ENCODE assay signal across 8 mouse cellular contexts in the genomic region with DNA sequence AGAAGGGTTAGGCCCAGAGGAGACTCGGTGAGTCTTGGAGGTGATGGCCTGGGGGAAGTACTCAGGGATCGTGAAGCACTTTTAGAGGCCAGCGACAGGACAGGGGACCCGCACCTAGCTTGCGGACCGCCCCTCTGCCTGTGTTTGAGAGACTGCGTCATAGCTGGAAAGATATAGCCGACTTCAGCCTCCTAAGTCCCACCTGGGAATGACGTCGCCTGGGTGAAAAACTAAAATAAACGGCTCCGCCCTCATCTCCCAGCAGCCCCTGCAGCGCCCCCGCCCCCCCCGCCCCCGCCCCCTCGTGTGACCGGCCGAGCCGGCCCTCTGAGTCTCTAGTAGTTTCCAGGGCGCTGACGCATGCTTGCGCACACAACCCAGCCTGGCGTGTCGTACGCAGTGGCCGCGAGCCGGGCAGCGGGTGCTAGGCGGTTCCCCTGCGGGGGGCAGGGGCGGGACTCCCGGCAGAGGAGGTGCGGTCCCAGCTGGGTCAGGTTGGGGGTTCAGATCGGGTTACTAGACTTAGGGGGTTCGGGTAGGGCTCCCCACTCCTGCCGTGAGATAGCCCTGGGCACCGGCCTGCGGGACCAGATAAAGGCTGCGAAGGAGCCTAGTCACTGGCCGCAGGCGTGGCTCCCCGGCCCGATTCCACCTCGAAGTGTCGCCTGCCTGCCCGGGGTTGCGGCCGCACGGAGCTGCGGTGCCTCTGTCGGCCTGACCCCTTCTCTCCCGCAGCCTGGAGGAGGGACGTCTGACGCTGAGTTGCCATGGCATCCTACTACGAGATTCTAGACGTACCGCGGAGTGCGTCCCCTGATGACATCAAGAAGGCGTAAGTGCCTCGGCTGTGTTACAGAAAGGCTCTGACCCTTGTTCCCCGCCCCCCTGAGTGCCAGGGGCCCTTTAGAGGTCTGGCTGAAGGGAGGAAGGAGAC. TPM values are rescaled to one million over a fixed set of nuclear protein-coding genes. Genes with fewer than 3 reads are reported as not detected.
DNase-seq lines count a peak whose midpoint lies in the region; ATAC-seq and TF ChIP-seq lines count a peak whose summit lies in the region.

A gene (plus strand): TSS at position 290 of the 934 bp plus-strand sequence.

- peak within 1 kb of the TSS; percentile 99 for H3K4me2 ChIP-seq in forebrain, embryonic 11.5 days (ENCODE audit: low read depth, low read length, severe bottlenecking)
- H3K4me2 ChIP-seq in heart, embryonic 15.5 days: peak within 1 kb of the TSS; percentile 98
- peak within 1 kb of the TSS; percentile 83 for H3K4me2 ChIP-seq in liver, embryonic 14.5 days (ENCODE audit: low read depth)
- peak within 1 kb of the TSS; percentile 97 for H3K4me2 ChIP-seq in stomach, embryonic 15.5 days

- peak within 1 kb of the TSS; percentile 82 for H3K9ac ChIP-seq in forebrain, embryonic 11.5 days (ENCODE audit: low read length)
- peak within 1 kb of the TSS; percentile 94 for H3K9ac ChIP-seq in heart, embryonic 15.5 days
- peak within 1 kb of the TSS; percentile 72 for H3K9ac ChIP-seq in liver, embryonic 14.5 days (replicated peaks)
- peak within 1 kb of the TSS; percentile 65 for H3K9ac ChIP-seq in stomach, embryonic 15.5 days

- H3K4me1 ChIP-seq in forebrain, embryonic 11.5 days (replicated peaks; ENCODE audit: control insufficient read depth, insufficient read depth, low read length): peaks cover 6% of the 10 kb centered on the region
- peaks cover 32% of the 10 kb centered on the region for H3K4me1 ChIP-seq in heart, embryonic 15.5 days (replicated peaks)
- H3K4me1 ChIP-seq in liver, embryonic 14.5 days (replicated peaks; ENCODE audit: control insufficient read depth in 2 of 2, insufficient read depth in 2 of 2, low read length in 1 of 2): peaks cover 24 to 41% of the 10 kb centered on the region in 2 experiments
- H3K4me1 ChIP-seq in stomach, embryonic 15.5 days: peaks cover 14% of the 10 kb centered on the region; the same call in 1 of the 2 replicates

- peak; percentile 76 to 77 for DNase-seq in CD8-positive naive resting alpha-beta T cell, adult 2 months (ENCODE audit: low read depth in 2 of 2, low spot score in 2 of 2)
- peak; percentile 88 for DNase-seq in c-Kit-negative CD71-positive TER-119-positive erythroid progenitor cells, embryonic 14.5 days (ENCODE audit: low read depth, low spot score)
- DNase-seq in forebrain, embryonic 11.5 days (ENCODE audit: low spot score): peak; percentile 89
- DNase-seq in kidney, postnatal 14 days: peak; percentile 94
- peak; percentile 89 to 91 (median 91) for DNase-seq in liver, embryonic 14.5 days (ENCODE audit: low read depth in 3 of 3, low spot score in 3 of 3)
- DNase-seq in neural tube, embryonic 10.5 days (ENCODE audit: extremely low spot score, low spot score): peak; percentile 84

- peak within 1 kb of the TSS; percentile 56 for H3K4me3 ChIP-seq in forebrain, embryonic 11.5 days (ENCODE audit: low read depth, low read length)
- H3K4me3 ChIP-seq in heart, embryonic 15.5 days: peak within 1 kb of the TSS; percentile 89
- H3K4me3 ChIP-seq in liver, embryonic 14.5 days (ENCODE audit: insufficient read depth in 1 of 2, low read depth in 2 of 2, low read length in 2 of 2): peak within 1 kb of the TSS; percentile 60 to 72
- peak within 1 kb of the TSS; percentile 72 for H3K4me3 ChIP-seq in stomach, embryonic 15.5 days (replicated peaks)

- H3K36me3 ChIP-seq in forebrain, embryonic 11.5 days (ENCODE audit: control insufficient read depth, insufficient read depth, low read length): no peaks in the 10 kb centered on the region
- H3K36me3 ChIP-seq in heart, embryonic 15.5 days: peaks cover 17% of the 10 kb centered on the region
- no peaks in the 10 kb centered on the region for H3K36me3 ChIP-seq in liver, embryonic 14.5 days (replicated peaks; ENCODE audit: control insufficient read depth, insufficient read depth, low read depth)
- H3K36me3 ChIP-seq in stomach, embryonic 15.5 days: no peaks in the 10 kb centered on the region

- peak; percentile 28; the same call in 1 of the 2 replicates for TF ChIP-seq CTCF in liver, embryonic 14.5 days (IDR thresholded peaks at IDR 0.05; ENCODE audit: low read depth)

- WGBS in forebrain, embryonic 11.5 days: 2% methylated on average over 63 of the region's 64 CpGs
- under 1% methylated on average over 53 of the region's 64 CpGs for WGBS in heart, embryonic 15.5 days
- WGBS in liver, embryonic 14.5 days (ENCODE audit: insufficient replicate concordance): under 1% methylated on average over 64 of the region's 64 CpGs
- under 1% methylated on average over 63 of the region's 64 CpGs for WGBS in stomach, embryonic 15.5 days

- ATAC-seq in forebrain, embryonic 11.5 days (replicated peaks; ENCODE audit: low FRiP score): peak; percentile 87
- peak; percentile 91 for ATAC-seq in heart, embryonic 15.5 days (replicated peaks; ENCODE audit: insufficient number of reproducible peaks, insufficient read depth, low FRiP score, low read depth)
- ATAC-seq in liver, embryonic 14.5 days (ENCODE audit: insufficient read depth): peak; percentile 95
- ATAC-seq in stomach, embryonic 15.5 days (ENCODE audit: insufficient read depth, low FRiP score, low read depth): peak; percentile 94

- H3K27ac ChIP-seq in forebrain, embryonic 11.5 days (ENCODE audit: low read depth, low read length): peak within 1 kb of the TSS; percentile 62
- H3K27ac ChIP-seq in heart, embryonic 15.5 days: peak within 1 kb of the TSS; percentile 95
- H3K27ac ChIP-seq in liver, embryonic 14.5 days: peak within 1 kb of the TSS; percentile 96
- peak within 1 kb of the TSS; percentile 91 for H3K27ac ChIP-seq in stomach, embryonic 15.5 days

- H3K9me3 ChIP-seq in forebrain, embryonic 11.5 days (ENCODE audit: control insufficient read depth, low read length): no peaks in the 10 kb centered on the region
- H3K9me3 ChIP-seq in heart, embryonic 15.5 days (replicated peaks): no peaks in the 10 kb centered on the region
- no peaks in the 10 kb centered on the region for H3K9me3 ChIP-seq in liver, embryonic 14.5 days (ENCODE audit: control insufficient read depth, low read length)
- no peaks in the 10 kb centered on the region for H3K9me3 ChIP-seq in stomach, embryonic 15.5 days

- peak; percentile 89 for TF ChIP-seq EP300 in liver, embryonic 14.5 days (IDR thresholded peaks at IDR 0.05; ENCODE audit: low read depth)

- H3K27me3 ChIP-seq in forebrain, embryonic 11.5 days (ENCODE audit: control insufficient read depth, insufficient read depth, low read length): no peaks in the 10 kb centered on the region
- H3K27me3 ChIP-seq in heart, embryonic 15.5 days: no peaks in the 10 kb centered on the region
- H3K27me3 ChIP-seq in liver, embryonic 14.5 days (ENCODE audit: control insufficient read depth, insufficient read depth, low read length): no peaks in the 10 kb centered on the region
- H3K27me3 ChIP-seq in stomach, embryonic 15.5 days (replicated peaks): no peaks in the 10 kb centered on the region

RNA-seq across cellular contexts. Expression of the gene that starts here (rescaled TPM):
- polyA plus RNA-seq in forebrain, embryonic 11.5 days (2014; fragmentation: Nextera tagmentation; extraction: Ambion mirVana): 22.2 and 22.6 TPM in 2 replicates
- polyA plus RNA-seq in heart, embryonic 15.5 days (2015; fragmentation: Nextera tagmentation; extraction: Ambion mirVana): 41.4 and 43.0 TPM in 2 replicates
- 17.6 and 21.1 TPM in 2 replicates for polyA plus RNA-seq in liver, embryonic 14.5 days (2012; rRNA removed)
- polyA plus RNA-seq in liver, embryonic 14.5 days (2014; fragmentation: Nextera tagmentation; extraction: Ambion mirVana): 11.1 and 12.5 TPM in 2 replicates
- polyA plus RNA-seq in stomach, embryonic 15.5 days (2015; fragmentation: Nextera tagmentation; extraction: Ambion mirVana): 34.9 and 35.9 TPM in 2 replicates

Comparison
In these comparisons a context has a peak if more than half of its experiments do, and no peak if none do; other contexts are left out.
1. Peak in every context shown above with its lines: DNase-seq, ATAC-seq, H3K4me3 ChIP-seq and H3K27ac ChIP-seq.